Mouse (Mus musculus): Measurements from ENCODE around the gene Gm4778.

GRCm38 (mm10) chr3:94309633-94310363 is 46.0 kb downstream of the Gm4778 start, which contains the start of gene Them4:
- TF ChIP-seq CTCF (conservative IDR thresholded peaks at IDR 0.05; ENCODE audit: low read length) = no peak
- no peak for TF ChIP-seq NANOG (IDR thresholded peaks at IDR 0.05; ENCODE audit: borderline replicate concordance, low read length)
